Mouse (Mus musculus) heart, adult 11 months (tissue): ENCODE results near the gene Aadac.
A peak's percentile ranks its signal among the peaks of the same experiment; 100 is the strongest.

Experiments used
- DNase-seq: peaks from one replicate; pipeline ENCODE4 v3.0.0; 2022

Aadac gene

GRCm38 (mm10) chr3:60025417-60025816, at the start of gene Aadac:
TSS of gene Aadac (plus strand) at chr3:60025717.
- no peak for DNase-seq

- no peak for DNase-seq
Measured at GRCm38 (mm10) chr3:60003622-60004021, 21.9 kb upstream of the Aadac start.

DNA sequence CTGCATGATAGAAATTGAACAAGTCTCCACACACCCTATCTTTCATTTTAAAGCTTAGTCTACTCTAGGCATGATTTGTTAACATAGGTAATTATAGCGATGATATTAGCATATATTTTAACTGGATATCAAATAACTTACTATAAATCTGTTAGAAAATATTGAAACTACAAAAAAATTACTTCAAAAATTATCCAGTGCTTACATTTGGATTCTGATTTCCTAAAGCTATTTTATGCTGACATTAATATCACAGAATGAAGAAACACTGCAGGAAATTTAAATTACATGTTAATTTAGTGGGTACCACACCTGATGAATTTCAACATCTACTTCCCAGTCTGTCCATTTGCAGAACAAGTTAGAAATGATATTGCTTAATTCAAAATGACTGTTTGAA, 19.1 kb upstream of the Aadac start, which contains the start of gene Aadacl2:
Gene Aadacl2 (plus strand): TSS at position 301 of the 400 bp plus-strand sequence.
- DNase-seq = no peak

DNA sequence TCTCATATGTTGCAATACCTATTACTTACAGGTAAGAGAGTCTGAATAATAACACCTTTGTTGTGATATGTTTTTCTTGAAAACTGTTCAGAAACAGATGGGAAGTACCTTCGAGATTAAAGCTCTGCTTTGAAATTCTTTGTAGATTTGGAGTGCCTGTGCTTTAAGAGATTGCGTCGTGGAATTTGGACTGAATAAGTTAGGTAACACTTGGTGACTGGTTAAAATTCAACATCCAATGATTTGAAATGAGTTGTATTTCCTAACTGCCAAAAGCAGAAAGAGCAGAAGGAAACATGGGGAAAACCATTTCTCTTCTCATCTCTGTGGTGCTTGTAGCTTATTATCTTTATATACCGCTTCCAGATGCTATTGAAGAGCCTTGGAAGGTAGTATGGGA, 6.0 kb downstream of the Aadac start:
- no peak for DNase-seq

GRCm38 (mm10) chr3:60046221-60046913, 20.9 kb downstream of the Aadac start:
- DNase-seq = no peak

DNA sequence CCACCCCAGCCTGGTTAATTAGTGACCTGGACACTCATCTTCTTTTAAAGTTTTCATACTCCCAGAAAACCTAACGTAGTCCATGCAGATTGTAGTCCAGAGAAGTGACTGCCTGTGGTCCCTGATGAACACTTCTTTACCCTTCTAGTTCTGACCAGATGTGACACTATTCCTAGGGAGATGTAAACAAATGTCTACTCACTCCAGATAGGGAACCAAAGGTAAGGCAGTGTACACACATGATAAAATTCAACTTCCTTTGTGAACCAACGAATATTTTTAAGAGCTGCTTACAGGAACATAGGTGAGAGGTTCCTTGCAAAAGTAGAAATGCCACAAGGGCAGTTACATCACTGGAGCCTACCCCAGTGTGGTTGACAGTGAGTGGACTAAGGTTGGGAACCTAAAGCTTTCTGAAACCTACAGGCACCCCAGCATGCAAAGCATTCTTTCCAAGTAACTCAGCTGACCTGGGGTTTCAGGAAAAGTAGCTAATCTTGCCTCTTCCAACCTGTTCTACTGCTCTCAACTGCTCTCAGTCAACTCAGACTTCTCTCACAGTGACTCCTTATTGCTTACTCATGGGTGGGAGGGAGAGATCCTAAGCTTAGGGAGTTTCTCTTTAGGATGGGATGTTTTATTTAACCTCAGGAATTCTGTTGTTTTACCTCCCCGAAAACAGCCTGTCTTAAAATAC, 27.9 kb downstream of the Aadac start:
- DNase-seq = no peak

- no peak for DNase-seq
Measured at GRCm38 (mm10) chr3:60053931-60054330, 28.4 kb downstream of the Aadac start.

DNA sequence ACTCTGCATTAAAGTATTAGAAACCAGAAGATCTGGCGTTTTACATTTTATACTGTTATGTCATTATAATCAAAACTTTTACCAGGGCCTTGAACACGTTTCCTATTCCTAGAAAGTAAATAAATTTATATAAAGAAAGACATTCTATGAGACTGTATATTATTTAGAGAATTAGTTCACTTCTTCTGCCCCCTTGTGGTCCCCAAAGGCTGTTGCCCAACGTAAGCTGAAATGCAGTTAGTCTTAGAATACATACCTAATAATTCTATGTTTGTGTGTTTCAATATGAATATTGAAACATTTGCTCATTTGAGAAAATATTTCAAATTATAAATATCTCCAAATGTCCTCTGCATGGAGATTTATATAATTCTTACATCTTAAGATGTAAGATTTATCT, 30.9 kb downstream of the Aadac start:
- no peak for DNase-seq

- DNase-seq = no peak
Measured at GRCm38 (mm10) chr3:60057070-60057808, 31.7 kb downstream of the Aadac start.

GRCm38 (mm10) chr3:60057809-60058082, 32.2 kb downstream of the Aadac start:
- no peak for DNase-seq

- peak; percentile 92 for DNase-seq
Measured at GRCm38 (mm10) chr3:60078883-60079415, 53.4 kb downstream of the Aadac start.

DNA sequence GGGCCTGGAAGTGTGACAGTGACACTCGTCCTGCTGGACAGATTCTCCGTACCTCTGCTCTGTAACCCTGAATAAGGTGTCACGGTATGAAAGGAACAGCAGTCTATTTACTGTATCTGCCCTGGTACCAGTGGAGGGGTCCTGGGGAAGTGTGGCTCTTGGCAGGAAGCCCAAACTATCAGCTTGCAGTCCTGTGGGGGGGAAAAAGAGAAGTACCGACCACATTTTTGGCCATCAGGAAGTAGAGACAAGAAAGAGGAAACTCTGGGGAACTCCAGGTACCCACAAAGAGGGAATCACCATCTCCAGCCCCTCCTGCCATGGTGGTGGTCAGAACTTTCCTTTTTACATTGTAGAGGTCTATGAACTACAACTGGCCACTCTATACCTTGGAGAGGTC, 55.1 kb downstream of the Aadac start:
- DNase-seq = peak; percentile 95

DNA sequence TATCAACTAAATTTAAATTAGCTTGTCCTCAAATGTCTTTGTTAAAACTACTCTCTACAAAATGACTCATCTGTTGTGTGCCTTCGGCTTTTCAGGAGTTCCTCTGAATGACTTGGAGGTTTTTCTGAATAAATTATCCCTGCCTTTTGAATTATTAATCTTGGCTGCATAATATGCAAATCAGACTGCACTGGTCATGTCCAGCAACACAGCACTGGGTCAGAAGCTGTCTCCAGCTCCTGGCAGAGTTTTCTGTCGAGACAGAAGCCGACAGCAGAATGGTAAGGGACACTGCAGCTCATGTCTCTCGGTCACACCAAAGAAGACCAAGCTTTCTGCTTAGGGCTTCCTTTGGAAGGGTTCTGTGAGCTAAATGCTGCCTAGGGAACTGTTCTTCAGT, 56.1 kb downstream of the Aadac start, which contains the start of gene Sucnr1:
Gene Sucnr1 (plus strand): TSS at position 222 of the 400 bp plus-strand sequence.
- DNase-seq = peak; percentile 92

DNA sequence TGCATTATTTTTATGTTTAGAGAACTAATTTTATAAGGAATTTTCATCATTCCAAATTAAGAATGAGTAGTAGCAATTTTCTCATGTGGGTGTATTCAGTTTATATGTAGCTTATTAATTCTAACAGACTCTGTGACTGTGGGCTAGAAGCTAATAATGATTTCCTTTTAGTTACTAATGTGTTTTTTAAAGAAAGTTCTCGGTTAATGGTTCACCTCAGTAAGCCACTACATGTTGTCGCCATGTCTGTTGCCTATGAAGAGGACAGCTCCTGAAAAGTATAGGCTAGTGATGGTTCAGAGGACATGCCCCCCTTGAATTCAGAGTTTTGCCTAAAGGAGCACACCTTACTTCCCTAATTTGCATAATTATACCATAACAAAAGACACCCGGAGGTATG, 57.2 kb downstream of the Aadac start:
- DNase-seq = no peak

DNA sequence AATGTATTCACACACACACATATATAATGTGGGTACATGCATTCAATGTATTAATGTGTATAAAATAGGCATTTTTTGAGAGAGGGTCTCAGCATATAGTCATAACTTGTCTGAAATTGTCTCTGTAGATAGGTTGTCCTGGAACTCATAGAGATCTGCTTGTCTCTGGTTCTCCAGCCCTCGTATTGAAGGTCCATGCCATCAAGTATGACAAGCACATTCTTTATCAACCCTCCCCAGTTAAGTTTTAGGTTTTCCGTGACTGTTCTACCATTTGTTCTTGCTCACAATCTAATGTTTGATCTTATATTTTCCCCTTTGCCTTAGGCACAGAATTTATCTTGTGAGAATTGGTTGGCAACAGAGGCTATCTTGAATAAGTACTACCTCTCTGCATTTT, 60.2 kb downstream of the Aadac start:
- DNase-seq = no peak
